Mouse (Mus musculus) central nervous system, embryonic 18 days (tissue): ENCODE results near the gene Olfr417. TPM values are rescaled to one million over a fixed set of nuclear protein-coding genes. Genes with fewer than 3 reads are reported as not detected.

Experiments
- polyA plus RNA-seq: library from polyadenylated mRNA; depleted of rRNA; stranded (reverse); fragments of >200 nt; gene quantifications from 2 replicates; pipeline ENCODE4 v1.2.3, GENCODE M21; 2012; rRNA removed

Gene Olfr417
- not detected in 2 replicates for polyA plus RNA-seq

GRCm38 (mm10) chr1:174364882-174365451, at the start of gene Olfr417:
TSS of gene Olfr417 (plus strand) at chr1:174365122.

GRCm38 (mm10) chr1:174330218-174330617, 34.7 kb upstream of the Olfr417 start, which contains the start of gene Mptx1:
TSS of gene Mptx1 (plus strand) at chr1:174330518.

GRCm38 (mm10) chr1:174390746-174391145, 25.8 kb downstream of the Olfr417 start, which contains the start of gene Olfr248:
TSS of gene Olfr248 (plus strand) at chr1:174391046.

GRCm38 (mm10) chr1:174423764-174424163, 58.8 kb downstream of the Olfr417 start, which contains the start of gene Olfr414:
TSS of gene Olfr414 (plus strand) at chr1:174424064.

Other genes with a start within 250 kb of the Olfr417 start
- gene Olfr231, start 244.0 kb upstream of the Olfr417 start, polyA plus RNA-seq, result not detected in 2 replicates
- gene Olfr424, start 233.6 kb upstream of the Olfr417 start, polyA plus RNA-seq, result not detected in 2 replicates
- not detected in 2 replicates for gene Olfr420, start 209.5 kb upstream of the Olfr417 start, polyA plus RNA-seq
- gene Spta1, start 192.3 kb upstream of the Olfr417 start, polyA plus RNA-seq, result 0.01 and 0.03 TPM in 2 replicates
- not detected in 2 replicates for gene Olfr419, start 113.1 kb upstream of the Olfr417 start, polyA plus RNA-seq
- gene Mptx1, start 34.6 kb upstream of the Olfr417 start, polyA plus RNA-seq, result not detected in 2 replicates
- not detected in 2 replicates for gene Olfr248, start 25.9 kb downstream of the Olfr417 start, polyA plus RNA-seq
- gene Olfr414, start 58.9 kb downstream of the Olfr417 start, polyA plus RNA-seq, result not detected in 2 replicates
- not detected in 2 replicates for gene Olfr220, start 77.0 kb downstream of the Olfr417 start, polyA plus RNA-seq
- gene Fmn2, start 136.7 kb downstream of the Olfr417 start, polyA plus RNA-seq, result 13.8 and 14.5 TPM in 2 replicates